Mouse (Mus musculus): Measurements from ENCODE around the gene Slc29a2. TPM values are rescaled to one million over a fixed set of nuclear protein-coding genes. Genes with fewer than 3 reads are reported as not detected.
A peak's percentile ranks its signal among the peaks of the same experiment; 100 is the strongest.

Gene Slc29a2
- polyA plus RNA-seq, 1 experiment from 2014 or later = 4.0 TPM

DNA sequence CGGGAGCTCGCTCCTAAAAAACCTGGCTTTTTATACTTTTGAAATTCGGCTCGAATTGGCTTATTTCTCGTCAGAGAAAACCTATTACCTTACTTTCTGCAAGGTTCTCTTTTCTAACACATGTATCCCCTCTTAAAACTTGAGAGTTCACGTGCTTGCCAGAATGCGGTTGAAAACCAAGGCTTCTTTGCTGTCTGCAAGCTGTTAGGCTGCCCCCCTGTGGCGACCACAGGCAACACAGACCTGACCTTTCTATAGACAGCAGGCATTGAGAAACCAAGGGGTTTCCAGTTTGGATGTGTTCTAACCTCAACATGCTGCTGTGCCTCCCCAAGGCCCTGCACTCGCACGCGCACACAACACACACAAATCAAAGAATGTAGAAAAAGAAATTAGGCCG, 6.9 kb upstream of the Slc29a2 start:
- H3K27me3 ChIP-seq (replicated peaks; ENCODE audit: control insufficient read depth, insufficient read depth, low read length) = no peaks in the 10 kb centered on the region
- H3K36me3 ChIP-seq (ENCODE audit: control insufficient read depth, insufficient read depth, low read length) = no peaks in the 10 kb centered on the region
- H3K4me3 ChIP-seq (ENCODE audit: low read depth, low read length) = no peak overlapping the region
- DNase-seq (ENCODE audit: low spot score) (peak; percentile 82), ATAC-seq (ENCODE audit: low read depth) (peak; percentile 23; the same call in 1 of the 2 replicates)
- H3K4me2 ChIP-seq (ENCODE audit: low read depth, low read length) = peak overlapping the region; percentile 18; the same call in 1 of the 2 replicates
- H3K9ac ChIP-seq (ENCODE audit: low read depth, low read length) = 0 out of 2 replicates have a peak overlapping the region, but pooled peaks have one; percentile 15
- peak overlapping the region; percentile 50 for H3K27ac ChIP-seq (replicated peaks; ENCODE audit: low read depth, low read length)
- WGBS = 19% methylated on average over 12 of the region's 12 CpGs
- H3K4me1 ChIP-seq (ENCODE audit: control insufficient read depth, insufficient read depth, low read length) = peaks cover 7% of the 10 kb centered on the region; the same call in 1 of the 2 replicates
- no peaks in the 10 kb centered on the region for H3K9me3 ChIP-seq (ENCODE audit: control insufficient read depth, low read length)

DNA sequence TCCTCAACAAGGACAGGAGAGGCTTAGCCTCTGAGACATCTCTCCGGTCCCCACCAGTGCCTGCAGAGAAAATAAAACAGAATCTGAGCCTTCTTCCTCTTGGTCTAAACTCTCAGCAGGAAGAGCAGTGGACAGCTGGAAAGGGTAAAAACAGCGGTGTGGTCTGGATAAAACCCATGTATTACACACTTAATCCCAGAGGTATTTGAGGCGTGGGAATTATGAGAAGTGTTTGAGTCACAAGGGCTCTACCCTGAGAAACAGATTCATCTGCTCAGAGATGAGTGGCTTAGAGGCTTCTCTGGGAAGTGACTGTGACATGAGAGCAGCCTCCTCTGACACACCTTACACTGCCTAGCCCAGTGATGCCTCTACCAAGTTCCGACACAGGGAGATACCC, 6.0 kb upstream of the Slc29a2 start:
- no peak for ATAC-seq (ENCODE audit: low read depth)
- H3K36me3 ChIP-seq (ENCODE audit: control insufficient read depth, insufficient read depth, low read length) = no peaks in the 10 kb centered on the region
- no peaks in the 10 kb centered on the region for H3K27me3 ChIP-seq (replicated peaks; ENCODE audit: control insufficient read depth, insufficient read depth, low read length)
- no peak overlapping the region for H3K9ac ChIP-seq (ENCODE audit: low read depth, low read length)
- DNase-seq (ENCODE audit: low spot score) = peak; percentile 62
- H3K4me3 ChIP-seq (ENCODE audit: low read depth, low read length) = no peak overlapping the region
- 80% methylated on average over 4 of the region's 4 CpGs for WGBS
- no peak overlapping the region for H3K27ac ChIP-seq (replicated peaks; ENCODE audit: low read depth, low read length)
- no peak overlapping the region for H3K4me2 ChIP-seq (ENCODE audit: low read depth, low read length)
- H3K4me1 ChIP-seq (ENCODE audit: control insufficient read depth, insufficient read depth, low read length) = peaks cover 7% of the 10 kb centered on the region; the same call in 1 of the 2 replicates
- no peaks in the 10 kb centered on the region for H3K9me3 ChIP-seq (ENCODE audit: control insufficient read depth, low read length)

DNA sequence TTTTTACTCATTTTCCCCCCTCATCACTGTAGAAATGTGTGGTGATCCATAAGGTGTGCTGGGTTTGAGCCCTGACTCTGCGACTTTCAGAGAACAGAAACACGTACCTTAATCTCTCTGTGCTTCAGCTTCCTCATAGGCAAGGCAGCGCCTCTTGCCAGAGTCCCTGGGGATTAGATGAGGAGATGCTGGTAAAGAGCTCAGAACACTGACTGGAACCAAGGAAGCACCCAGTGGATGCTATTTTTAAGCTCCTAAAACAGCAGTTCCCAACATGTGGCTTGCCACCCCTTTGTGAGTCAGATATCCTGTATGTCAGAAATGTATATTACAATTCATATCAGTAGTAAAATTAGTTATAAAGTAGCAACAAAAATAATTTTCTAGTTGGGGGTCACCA, 5.5 kb upstream of the Slc29a2 start:
- Histone ChIP-seq H3K9ac (ENCODE audit: low read depth, low read length) (no peak overlapping the region), H3K36me3 (ENCODE audit: control insufficient read depth, insufficient read depth, low read length) (no peaks in the 10 kb centered on the region), H3K4me3 (ENCODE audit: low read depth, low read length) (no peak overlapping the region), H3K4me2 (ENCODE audit: low read depth, low read length) (no peak overlapping the region), H3K27me3 (replicated peaks; ENCODE audit: control insufficient read depth, insufficient read depth, low read length) (no peaks in the 10 kb centered on the region), H3K9me3 (ENCODE audit: control insufficient read depth, low read length) (no peaks in the 10 kb centered on the region), H3K27ac (replicated peaks; ENCODE audit: low read depth, low read length) (no peak overlapping the region), H3K4me1 (ENCODE audit: control insufficient read depth, insufficient read depth, low read length) (peaks cover 7% of the 10 kb centered on the region; the same call in 1 of the 2 replicates)
- DNase-seq (ENCODE audit: low spot score) (no peak), ATAC-seq (ENCODE audit: low read depth) (no peak)
- WGBS = 76% methylated on average over 3 of the region's 3 CpGs

DNA sequence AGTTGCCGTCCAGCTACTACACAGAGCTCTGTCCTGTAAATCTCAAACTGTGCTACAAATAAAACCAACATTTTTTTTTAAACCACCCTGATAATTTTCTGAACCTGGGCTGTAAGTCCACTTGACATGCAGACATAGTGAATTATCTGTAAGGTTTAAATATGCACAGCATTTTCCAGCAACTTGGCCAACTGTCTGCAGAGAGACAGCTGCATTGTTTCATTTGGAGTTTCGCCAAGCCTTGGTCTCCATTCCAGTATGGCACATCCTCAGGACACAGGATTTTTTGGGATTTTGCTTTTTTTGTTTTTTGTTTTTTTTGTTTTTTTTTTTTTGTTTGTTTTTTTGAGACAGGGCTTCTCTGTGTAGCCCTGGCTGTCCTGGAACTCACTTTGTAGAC, 2.2 kb upstream of the Slc29a2 start:
- DNase-seq (ENCODE audit: low spot score) (peak; percentile 51), ATAC-seq (ENCODE audit: low read depth) (no peak)
- Histone ChIP-seq H3K36me3 (ENCODE audit: control insufficient read depth, insufficient read depth, low read length) (no peaks in the 10 kb centered on the region), H3K27ac (replicated peaks; ENCODE audit: low read depth, low read length) (no peak overlapping the region), H3K9ac (ENCODE audit: low read depth, low read length) (no peak overlapping the region), H3K4me1 (ENCODE audit: control insufficient read depth, insufficient read depth, low read length) (no peaks in the 10 kb centered on the region), H3K4me2 (ENCODE audit: low read depth, low read length) (no peak overlapping the region), H3K4me3 (ENCODE audit: low read depth, low read length) (no peak overlapping the region), H3K9me3 (ENCODE audit: control insufficient read depth, low read length) (no peaks in the 10 kb centered on the region), H3K27me3 (replicated peaks; ENCODE audit: control insufficient read depth, insufficient read depth, low read length) (no peaks in the 10 kb centered on the region)
- WGBS = 85% methylated on average over 2 of the region's 2 CpGs

DNA sequence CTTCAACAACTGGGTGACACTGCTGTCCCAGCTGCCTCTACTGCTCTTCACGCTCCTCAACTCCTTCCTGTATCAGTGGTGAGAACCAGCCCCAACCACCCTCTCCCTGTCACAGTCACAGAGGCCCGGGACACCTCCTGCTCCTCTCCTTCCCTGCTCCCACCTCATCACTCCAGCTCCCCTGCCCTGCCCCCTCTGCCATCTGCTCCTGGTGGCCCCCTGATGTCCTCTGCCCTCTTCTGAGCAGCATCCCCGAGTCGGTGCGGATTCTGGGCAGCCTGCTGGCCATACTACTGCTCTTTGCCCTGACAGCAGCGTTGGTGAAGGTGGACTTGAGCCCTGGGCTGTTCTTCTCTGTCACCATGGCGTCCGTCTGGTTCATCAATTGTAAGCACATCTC, 2.5 kb downstream of the Slc29a2 start:
- no peak overlapping the region for H3K27ac ChIP-seq (replicated peaks; ENCODE audit: low read depth, low read length)
- no peaks in the 10 kb centered on the region for H3K9me3 ChIP-seq (ENCODE audit: control insufficient read depth, low read length)
- H3K36me3 ChIP-seq (ENCODE audit: control insufficient read depth, insufficient read depth, low read length) = peaks cover 25% of the 10 kb centered on the region; the same call in 1 of the 2 replicates
- 87% methylated on average over 8 of the region's 8 CpGs for WGBS
- no peaks in the 10 kb centered on the region for H3K27me3 ChIP-seq (replicated peaks; ENCODE audit: control insufficient read depth, insufficient read depth, low read length)
- no peak overlapping the region for H3K4me2 ChIP-seq (ENCODE audit: low read depth, low read length)
- DNase-seq (ENCODE audit: low spot score) (no peak), ATAC-seq (ENCODE audit: low read depth) (no peak)
- H3K9ac ChIP-seq (ENCODE audit: low read depth, low read length) = no peak overlapping the region
- H3K4me3 ChIP-seq (ENCODE audit: low read depth, low read length) = no peak overlapping the region
- H3K4me1 ChIP-seq (ENCODE audit: control insufficient read depth, insufficient read depth, low read length) = no peaks in the 10 kb centered on the region

DNA sequence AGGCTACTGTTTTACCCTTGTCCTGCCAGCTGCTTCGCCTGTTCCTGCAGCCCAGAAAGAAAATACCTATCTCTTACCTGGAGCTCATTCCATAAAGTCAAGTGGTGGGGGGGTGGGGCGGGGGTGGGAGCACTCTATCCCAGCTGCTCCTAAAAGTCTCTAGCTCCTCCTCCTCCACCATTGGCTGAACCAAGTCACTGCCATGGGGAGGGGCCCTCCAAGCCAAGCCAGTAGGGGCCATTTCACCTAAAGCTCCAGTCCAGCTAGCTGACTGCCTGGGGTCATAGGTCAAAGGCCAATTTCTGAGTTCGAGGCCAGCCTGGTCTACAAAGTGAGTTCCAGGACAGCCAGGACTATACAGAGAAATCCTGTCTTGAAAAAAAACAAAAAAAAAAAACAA, 9.0 kb downstream of the Slc29a2 start:
- H3K4me3 ChIP-seq (ENCODE audit: low read depth, low read length) = no peak overlapping the region
- no peak overlapping the region for H3K9ac ChIP-seq (ENCODE audit: low read depth, low read length)
- WGBS = 84% methylated on average over 3 of the region's 3 CpGs
- H3K9me3 ChIP-seq (ENCODE audit: control insufficient read depth, low read length) = no peaks in the 10 kb centered on the region
- no peaks in the 10 kb centered on the region for H3K27me3 ChIP-seq (replicated peaks; ENCODE audit: control insufficient read depth, insufficient read depth, low read length)
- no peak overlapping the region for H3K27ac ChIP-seq (replicated peaks; ENCODE audit: low read depth, low read length)
- H3K4me2 ChIP-seq (ENCODE audit: low read depth, low read length) = no peak overlapping the region
- DNase-seq (ENCODE audit: low spot score) = no peak
- no peak for ATAC-seq (ENCODE audit: low read depth)
- H3K36me3 ChIP-seq (ENCODE audit: control insufficient read depth, insufficient read depth, low read length) = peaks cover 17% of the 10 kb centered on the region; the same call in 1 of the 2 replicates
- H3K4me1 ChIP-seq (ENCODE audit: control insufficient read depth, insufficient read depth, low read length) = no peaks in the 10 kb centered on the region

DNA sequence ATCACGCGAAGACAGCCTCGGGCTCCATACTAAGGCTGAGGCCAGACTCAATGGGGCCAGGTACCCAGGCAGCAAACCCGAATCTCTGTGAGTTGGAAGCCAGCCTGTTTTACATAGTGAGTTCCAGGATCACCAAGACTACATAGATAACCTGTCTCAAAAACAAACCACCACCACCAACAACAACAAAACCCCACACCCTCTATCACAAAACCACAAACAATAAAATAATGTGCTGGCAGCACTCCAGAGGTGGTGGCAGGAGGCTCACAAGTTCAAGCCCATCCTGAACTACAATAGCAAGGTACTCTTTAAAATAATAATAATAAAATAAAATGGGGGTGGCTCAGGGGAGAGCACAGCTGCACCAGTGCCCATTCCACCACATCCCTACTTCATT, 12.9 kb downstream of the Slc29a2 start:
- no peak overlapping the region for H3K4me2 ChIP-seq (ENCODE audit: low read depth, low read length)
- no peaks in the 10 kb centered on the region for H3K36me3 ChIP-seq (ENCODE audit: control insufficient read depth, insufficient read depth, low read length)
- 69% methylated on average over 4 of the region's 4 CpGs for WGBS
- ATAC-seq (ENCODE audit: low read depth) = no peak
- no peaks in the 10 kb centered on the region for H3K27me3 ChIP-seq (replicated peaks; ENCODE audit: control insufficient read depth, insufficient read depth, low read length)
- no peak overlapping the region for H3K9ac ChIP-seq (ENCODE audit: low read depth, low read length)
- no peak overlapping the region for H3K4me3 ChIP-seq (ENCODE audit: low read depth, low read length)
- H3K9me3 ChIP-seq (ENCODE audit: control insufficient read depth, low read length) = no peaks in the 10 kb centered on the region
- no peak for DNase-seq (ENCODE audit: low spot score)
- peaks cover 17% of the 10 kb centered on the region for H3K4me1 ChIP-seq (ENCODE audit: control insufficient read depth, insufficient read depth, low read length)
- no peak overlapping the region for H3K27ac ChIP-seq (replicated peaks; ENCODE audit: low read depth, low read length)

DNA sequence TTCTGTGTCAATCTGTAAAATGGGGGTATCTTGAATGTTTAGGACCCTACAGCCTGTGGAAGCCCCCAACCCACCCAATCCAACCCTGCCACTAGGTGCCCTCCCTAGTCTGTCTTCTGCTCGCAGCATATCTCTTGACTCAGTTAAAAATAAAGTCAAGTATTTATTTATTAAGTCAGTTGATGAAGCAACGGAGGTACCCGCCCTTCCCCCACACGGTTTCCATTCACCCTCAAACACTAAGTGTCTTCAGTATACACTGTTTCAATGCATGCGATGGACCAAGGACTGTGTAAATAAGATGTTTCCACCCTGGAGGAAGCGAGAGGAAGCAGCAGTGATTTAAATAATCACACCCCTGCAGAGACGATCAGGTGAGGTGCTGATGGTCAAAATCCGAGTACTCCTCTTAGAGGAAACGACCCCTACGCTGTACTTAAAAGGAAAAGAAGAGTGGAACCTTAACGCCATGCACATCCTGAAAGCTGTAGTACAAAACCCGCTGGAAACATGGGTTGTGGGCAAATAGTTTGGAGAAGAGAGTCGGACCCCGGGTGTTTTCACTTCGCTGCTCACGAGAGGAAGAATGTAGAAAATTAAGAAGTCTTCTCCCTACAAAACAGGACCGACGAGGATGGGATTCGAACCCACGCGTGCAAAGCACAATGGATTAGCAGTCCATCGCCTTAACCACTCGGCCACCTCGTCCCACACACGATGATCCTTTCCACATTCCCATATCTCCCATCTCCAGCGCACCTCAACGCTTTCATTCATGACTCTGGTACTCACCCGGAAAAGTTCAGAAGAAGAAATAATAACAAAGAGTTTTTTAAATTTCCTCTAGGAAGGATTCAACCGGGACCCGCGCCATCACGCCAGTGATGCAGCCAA, 14.3 kb downstream of the Slc29a2 start:
- peak overlapping the region; percentile 87 for H3K4me3 ChIP-seq (ENCODE audit: low read depth, low read length)
- ATAC-seq (ENCODE audit: low read depth) = peak; percentile 58
- no peaks in the 10 kb centered on the region for H3K27me3 ChIP-seq (replicated peaks; ENCODE audit: control insufficient read depth, insufficient read depth, low read length)

More for the DNA sequence above, 14.3 kb downstream of the Slc29a2 start:
- no peaks in the 10 kb centered on the region for H3K9me3 ChIP-seq (ENCODE audit: control insufficient read depth, low read length)
- peaks cover 21% of the 10 kb centered on the region for H3K4me1 ChIP-seq (ENCODE audit: control insufficient read depth, insufficient read depth, low read length)
- H3K4me2 ChIP-seq (ENCODE audit: low read depth, low read length) = peak overlapping the region; percentile 99
- 3% methylated on average over 32 of the region's 32 CpGs for WGBS
- H3K36me3 ChIP-seq (ENCODE audit: control insufficient read depth, insufficient read depth, low read length) = peaks cover 7% of the 10 kb centered on the region; the same call in 1 of the 2 replicates
- H3K27ac ChIP-seq (replicated peaks; ENCODE audit: low read depth, low read length) = peak overlapping the region; percentile 73
- peak; percentile 91 for DNase-seq (ENCODE audit: low spot score)
- peak overlapping the region; percentile 90 for H3K9ac ChIP-seq (ENCODE audit: low read depth, low read length)

All from embryonic facial prominence, embryonic 14.5 days (tissue).